Mouse (Mus musculus): ENCODE data around the gene Rtn3.

GRCm38 (mm10) chr19:7377639-7378038 lies 105.4 kb downstream of the Rtn3 start:
- TF ChIP-seq CTCF (IDR thresholded peaks at IDR 0.05; ENCODE audit: control insufficient read depth, insufficient read depth, insufficient replicate concordance, low read depth, low read length) (no peak), POLR2A (IDR thresholded peaks at IDR 0.05; ENCODE audit: control insufficient read depth, low read depth, low read length) (no peak)

Measured in testis, adult 2 months (tissue).